Mouse (Mus musculus): ENCODE results near the gene Efcab12.

Efcab12 gene

GRCm38 (mm10) chr6:115791842-115792686, 46.1 kb downstream of the Efcab12 start:
- in situ Hi-C loops (cut with MboI): no loop called here

DNA sequence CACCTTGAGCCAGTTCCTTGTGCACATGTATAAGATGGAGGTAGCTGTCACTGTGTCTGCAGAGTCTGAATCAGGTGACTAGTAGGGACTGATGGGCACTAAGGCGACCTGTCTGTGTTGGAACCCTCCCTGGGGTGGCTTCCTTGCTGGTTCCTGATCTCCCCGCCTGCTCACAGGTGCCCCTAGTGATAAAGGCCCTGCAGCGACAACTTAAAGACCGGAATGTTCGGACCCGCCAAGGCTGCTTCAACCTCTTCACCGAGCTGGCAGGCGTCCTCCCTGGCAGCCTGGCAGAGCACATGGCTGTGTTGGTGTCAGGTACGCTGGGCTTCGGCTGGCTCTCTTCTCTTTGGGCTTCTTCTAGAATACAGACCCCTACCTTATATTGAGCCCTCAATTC, 47.2 kb downstream of the Efcab12 start:
- in situ Hi-C loops (cut with MboI): no loop called here

DNA sequence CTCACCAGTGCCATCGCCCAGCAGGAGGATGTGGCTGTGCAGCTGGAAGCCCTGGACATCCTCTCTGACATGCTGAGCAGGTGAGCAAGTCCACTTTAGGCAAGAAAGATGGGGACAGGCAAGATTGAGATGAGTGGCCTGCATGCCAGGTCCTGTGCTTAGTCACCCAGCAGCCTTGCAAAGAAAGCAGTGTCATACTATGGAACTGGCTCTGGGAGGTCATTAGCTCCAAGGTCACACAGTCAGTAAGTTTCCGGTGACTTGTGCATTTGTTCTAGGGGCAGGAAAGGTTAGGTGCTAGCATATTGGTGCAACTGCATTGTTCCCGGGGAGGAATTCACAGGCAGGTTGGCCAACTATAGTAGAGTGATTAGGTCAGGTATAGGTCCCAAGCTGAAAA, 55.4 kb downstream of the Efcab12 start:
- in situ Hi-C loops (cut with MboI): no loop called here

- in situ Hi-C loops (cut with MboI): no loop called here
Measured at GRCm38 (mm10) chr6:115776363-115776762, 61.8 kb downstream of the Efcab12 start.

GRCm38 (mm10) chr6:115775838-115776237, 62.4 kb downstream of the Efcab12 start:
- in situ Hi-C loops (cut with MboI): no loop called here

DNA sequence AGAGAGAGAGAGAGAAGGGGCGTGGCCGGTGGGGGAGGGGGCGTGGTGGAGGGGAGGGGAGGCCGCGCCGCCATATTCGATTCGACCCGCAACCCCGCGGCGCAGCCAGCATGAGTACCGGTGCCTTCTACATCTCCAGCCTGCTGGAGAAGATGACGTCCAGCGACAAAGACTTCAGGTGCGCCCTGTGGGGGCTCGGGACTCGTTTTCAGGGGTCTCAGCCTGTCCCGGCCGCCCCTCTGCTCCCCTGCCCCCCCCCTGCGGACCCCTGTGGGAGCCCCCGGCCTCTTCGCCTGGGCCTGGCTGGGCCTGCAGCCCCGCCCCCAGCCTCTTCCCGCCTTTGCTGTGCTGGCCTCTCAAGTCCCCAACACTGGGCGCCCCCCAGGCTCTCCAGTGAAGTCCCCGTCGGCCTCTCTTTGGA, 63.7 kb downstream of the Efcab12 start, which contains the start of gene Cand2:
Cand2 (plus strand) TSS at position 38 of the 421 bp plus-strand sequence.
- in situ Hi-C loops (cut with MboI): no loop called here

- in situ Hi-C loops (cut with MboI): no loop called here
Measured at GRCm38 (mm10) chr6:115773966-115774413, 64.2 kb downstream of the Efcab12 start.

DNA sequence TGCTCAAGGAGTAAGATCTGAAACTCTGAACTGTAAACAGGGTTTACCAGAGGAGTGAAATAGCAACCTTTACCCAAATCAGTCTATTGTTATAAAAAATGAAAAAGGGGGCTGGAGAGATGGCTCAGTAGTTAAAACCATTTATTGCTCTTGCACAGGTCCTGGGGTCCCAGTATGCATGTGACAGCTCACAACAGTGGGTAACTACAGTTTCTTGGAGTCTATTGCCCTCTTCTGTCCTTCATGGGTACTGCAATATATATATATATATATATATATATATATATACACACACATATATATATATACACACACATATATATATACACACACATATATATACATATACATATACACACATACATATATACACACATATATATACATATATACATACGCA, 65.6 kb downstream of the Efcab12 start:
- in situ Hi-C loops (cut with MboI): no loop called here

DNA sequence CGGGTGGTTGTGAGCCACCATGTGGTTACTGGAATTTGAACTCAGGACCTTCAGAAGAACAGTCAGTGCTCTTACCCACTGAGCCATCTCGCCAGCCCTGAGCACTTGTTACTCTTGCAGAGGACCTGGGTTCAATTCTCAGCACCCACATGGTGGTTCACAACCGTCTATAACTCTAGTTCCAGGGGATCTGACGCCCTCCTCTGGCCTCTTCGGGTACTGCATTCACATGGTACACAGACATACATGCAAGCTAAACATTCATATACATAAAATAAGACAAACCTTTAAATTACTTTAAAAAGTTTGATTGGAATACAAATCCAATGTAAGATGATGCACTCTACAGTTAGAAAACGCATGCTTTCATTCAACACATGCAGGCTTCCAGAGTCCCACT, 66.0 kb downstream of the Efcab12 start:
- in situ Hi-C loops (cut with MboI): no loop called here

DNA sequence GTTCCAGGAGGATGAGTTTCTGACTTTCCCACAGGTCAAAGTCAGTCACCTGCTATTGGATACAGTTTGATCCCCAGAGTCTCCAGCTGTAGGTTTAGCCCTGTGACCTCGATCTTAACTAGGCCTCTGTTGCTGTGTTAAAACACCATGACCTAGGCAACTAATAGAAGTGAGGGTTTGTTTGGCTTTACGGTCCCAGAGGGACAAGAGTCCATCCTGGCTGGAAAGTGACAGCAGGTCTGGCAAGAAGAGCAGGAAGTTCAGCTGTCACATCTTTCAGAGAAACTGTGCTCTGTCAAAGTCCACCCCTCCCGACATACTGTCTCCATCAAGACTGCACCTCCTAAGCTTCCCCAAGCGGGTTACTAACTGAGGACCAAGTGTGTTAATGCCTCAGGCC, 67.4 kb downstream of the Efcab12 start:
- in situ Hi-C loops (cut with MboI): no loop called here

- in situ Hi-C loops (cut with MboI): no loop called here
Measured at GRCm38 (mm10) chr6:115770059-115770670, 68.0 kb downstream of the Efcab12 start.

DNA sequence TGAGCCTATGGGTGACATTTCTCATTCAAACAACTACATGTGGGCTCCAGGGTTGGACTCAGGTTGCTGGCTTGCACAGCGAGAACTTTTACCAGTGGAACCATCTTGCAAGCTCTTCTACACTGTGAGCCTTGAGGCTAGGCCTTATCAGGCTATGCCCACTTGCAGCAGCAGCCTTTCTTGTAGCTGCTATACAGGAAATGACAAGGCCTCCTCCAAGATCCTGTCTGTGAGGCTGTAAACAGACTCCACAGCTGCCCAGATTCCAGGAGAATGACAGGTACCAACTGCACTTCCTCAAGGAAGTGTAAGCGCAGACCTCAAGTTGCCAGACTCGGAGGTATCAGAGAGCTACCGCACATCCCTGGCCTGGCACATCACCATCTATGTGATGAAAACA, 70.0 kb downstream of the Efcab12 start:
- in situ Hi-C loops (cut with MboI): no loop called here

DNA sequence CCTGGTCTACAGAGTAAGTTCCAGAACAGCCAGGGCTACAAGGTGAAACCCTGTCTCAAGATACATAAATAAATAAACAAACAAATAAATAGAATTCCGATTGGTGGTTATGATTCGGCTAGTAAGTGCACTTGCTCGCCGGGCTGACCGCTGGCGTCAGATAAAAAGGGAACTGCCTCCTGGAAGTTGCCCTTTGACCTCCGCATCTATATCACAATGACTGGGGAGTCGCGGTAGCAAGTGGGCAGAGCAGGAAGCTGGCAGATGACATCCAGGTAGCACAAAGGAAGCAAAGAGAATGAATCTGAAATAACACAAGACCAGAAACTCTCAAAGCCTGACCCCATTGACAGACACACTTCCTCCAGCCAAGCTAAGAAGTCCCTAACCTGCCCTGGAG, 70.9 kb downstream of the Efcab12 start:
- in situ Hi-C loops (cut with MboI): no loop called here

- in situ Hi-C loops (cut with MboI): no loop called here
Measured at GRCm38 (mm10) chr6:115764179-115764578, 74.0 kb downstream of the Efcab12 start.

GRCm38 (mm10) chr6:115761995-115762756, 76.0 kb downstream of the Efcab12 start, which contains the start of gene Tmem40:
Gene Tmem40, minus strand, starts transcription at chr6:115762410.
- in situ Hi-C loops (cut with MboI): no loop called here

DNA sequence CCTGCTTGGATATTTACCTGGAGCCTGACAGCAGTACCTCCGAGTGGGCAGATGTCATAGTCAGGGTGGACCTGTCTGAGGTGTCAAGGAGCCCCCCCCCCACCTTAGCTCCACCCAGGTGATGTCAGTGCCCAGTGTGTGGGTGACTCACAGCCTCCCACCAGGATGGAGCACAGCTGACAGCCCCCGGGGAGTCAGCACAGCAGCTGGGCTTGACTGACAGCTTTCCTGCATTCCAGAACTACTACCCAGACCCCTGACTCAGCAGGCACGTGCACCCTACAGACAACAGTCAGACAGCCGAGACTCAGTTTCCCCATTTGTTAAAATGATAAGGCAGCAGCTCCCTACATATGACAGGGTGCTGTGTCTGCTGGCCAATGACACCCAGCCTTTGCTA, 77.2 kb downstream of the Efcab12 start:
- in situ Hi-C loops (cut with MboI): no loop called here
